Mouse (Mus musculus): ENCODE results near the gene Ankef1.

DNA sequence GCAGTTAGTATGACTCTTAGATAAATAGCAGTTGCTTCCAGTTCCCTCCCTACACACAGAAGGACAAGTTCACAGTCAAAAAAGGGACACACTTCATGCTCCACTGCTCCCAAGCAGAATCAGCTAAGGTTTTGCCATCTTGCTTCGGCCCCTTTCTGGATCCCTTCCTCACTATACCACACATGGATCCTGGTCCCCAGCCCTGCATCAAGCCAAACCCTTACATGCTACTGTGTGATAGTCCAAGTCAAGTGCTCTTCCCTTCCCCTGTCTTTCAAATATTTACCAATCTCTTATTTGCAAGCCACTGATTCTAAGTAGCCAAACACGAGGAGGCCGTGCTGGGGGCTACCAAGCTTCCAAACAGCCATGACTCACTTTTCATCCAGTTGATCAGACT, 16.8 kb upstream of the Ankef1 start:
- TF ChIP-seq HCFC1 (IDR thresholded peaks at IDR 0.05; ENCODE audit: low read depth, low read length) (no peak), KAT2A (IDR thresholded peaks at IDR 0.05; ENCODE audit: insufficient replicate concordance, low read length) (no peak), EP300 (IDR thresholded peaks at IDR 0.05; ENCODE audit: low read length) (no peak), MXI1 (IDR thresholded peaks at IDR 0.05; ENCODE audit: low read depth, low read length) (no peak), MAX (IDR thresholded peaks at IDR 0.05; ENCODE audit: low read length) (no peak)
